Mouse (Mus musculus) A20 (cell line): ENCODE measurements around the gene Mtmr10.
A peak's percentile ranks its signal among the peaks of the same experiment; 100 is the strongest.

Source experiments
- DNase-seq: peaks from one replicate; pipeline ENCODE4 v3.0.0-alpha.2; 2011; ENCODE audit warnings: low read depth, low spot score

The Mtmr10 gene

DNA sequence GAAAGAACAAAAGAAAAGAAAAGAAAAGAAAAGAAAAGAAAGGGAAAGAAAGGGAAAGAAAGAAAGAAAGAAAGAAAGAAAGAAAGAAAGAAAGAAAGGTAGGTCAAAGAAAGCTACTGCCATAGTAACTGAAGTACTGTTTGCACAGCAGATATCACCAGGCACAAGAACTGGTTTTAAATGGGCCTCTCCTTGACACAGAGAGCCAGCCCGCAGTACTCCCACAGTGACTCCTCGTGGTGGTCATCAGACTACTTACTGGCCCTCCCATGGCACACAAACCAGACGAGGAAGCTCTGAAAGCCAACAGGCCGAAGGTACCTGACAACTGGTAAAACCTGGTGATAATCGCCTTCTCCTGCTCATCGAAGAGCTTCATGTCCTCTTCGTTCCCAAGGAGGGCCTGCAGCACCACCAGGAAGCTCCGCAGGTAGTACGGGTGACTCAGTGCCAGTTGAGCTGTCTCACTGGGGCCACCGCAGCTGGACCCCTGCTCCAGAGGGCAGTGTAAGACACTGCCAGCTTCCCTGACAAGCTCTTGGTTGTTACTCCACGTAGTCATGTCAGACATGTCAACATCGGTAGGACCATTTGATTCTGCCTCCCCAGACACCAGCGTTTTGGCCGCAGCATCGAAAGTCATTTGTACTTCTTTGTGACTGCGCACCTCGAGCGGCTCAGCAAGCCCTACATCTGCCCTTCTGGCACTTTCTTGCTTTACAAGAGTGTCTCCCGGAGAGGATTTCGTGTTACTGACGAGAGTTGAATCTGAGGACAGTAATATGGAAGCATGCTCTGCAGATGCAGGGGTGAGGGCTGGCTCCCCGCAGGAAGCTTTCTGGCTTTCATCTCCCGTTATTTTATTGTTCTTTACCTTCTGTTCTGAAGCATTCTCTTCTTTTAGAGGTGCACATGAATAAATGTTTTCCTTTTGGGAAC is 84.8 kb downstream of the Mtmr10 start:
- DNase-seq = no peak

DNA sequence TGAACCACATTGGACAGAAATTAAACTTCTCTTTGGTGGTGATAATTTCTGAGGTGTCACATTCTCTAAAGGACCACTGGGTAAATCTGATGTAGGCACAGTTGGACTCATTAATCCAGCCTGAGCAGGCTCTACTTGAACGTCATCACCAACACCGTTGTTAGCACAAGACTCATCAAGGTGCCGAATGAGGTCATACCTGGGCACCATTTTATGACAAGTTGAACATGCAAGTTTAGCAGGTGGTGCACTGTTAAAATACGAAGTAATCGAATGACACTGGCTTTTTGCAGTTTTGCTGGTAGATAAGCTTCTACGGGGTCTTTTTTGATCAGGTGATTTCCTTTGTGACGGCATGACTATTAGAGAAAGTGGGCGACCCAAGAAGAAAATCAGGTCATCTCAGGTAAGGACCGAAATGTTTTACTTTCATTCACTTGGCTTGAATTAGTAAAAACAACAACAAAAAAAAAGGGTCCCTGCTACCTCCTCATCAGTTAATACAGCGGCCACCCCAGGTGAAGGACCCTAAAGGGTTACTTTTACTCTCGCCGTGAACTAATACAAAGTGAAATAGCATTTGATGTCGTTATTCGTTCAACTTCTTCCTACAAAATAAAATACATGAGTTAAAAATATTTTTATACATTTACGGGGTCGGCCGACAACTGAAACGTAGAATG is 85.8 kb downstream of the Mtmr10 start:
- DNase-seq = peak; percentile 36

DNA sequence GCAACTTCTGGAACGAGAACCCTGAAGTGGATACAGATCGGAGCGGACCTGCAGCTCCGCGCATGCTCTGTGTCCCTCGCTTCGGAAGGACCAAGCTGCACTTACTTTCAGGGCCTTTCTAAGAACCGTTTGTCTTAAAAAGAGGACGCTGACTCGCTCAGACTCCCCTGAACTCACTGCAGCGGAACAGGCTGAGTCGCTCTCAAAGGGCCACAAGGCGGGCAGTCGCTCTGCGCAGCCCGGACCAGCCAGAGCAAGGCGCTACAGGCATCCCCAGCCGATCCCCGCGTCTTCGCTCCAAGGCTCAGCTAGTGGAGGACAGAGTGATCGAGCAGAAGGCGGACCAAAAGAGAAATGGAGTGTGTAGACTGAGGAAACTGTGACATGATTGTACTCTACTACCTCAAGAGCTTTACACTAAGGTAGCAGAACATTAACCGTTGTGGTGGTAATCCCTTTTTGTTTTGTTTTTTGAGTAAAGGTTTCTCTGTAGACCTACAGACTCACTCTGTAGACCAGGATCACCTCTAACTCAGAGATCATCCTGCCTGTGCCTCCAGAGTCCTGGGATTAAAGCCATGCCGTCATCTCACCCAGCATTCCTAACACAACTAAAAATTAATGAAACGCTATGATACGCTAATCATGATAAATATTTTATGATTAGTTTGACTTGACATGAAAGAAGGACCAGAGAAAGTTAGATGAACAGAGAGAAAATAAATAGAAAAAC is 86.5 kb downstream of the Mtmr10 start, which contains the start of gene Fan1:
Gene Fan1, minus strand, starts transcription at position 266 of the 733 bp plus-strand sequence.
- peak; percentile 93 for DNase-seq
